26 mouse cellular contexts compared by ENCODE assay signal in genomic region chr10:75394796-75395195, GRCm38 (mm10). TPM values are rescaled to one million over a fixed set of nuclear protein-coding genes. Genes with fewer than 3 reads are reported as not detected.
DNase-seq lines count a peak whose midpoint lies in the region; ATAC-seq and TF ChIP-seq lines count a peak whose summit lies in the region.
"Had no signal": no experiment of that assay in that cellular context is flagged by ENCODE, and none has a peak within 500 bp of the region (broad histone marks: within the 10 kb centered on the region; RNA-seq: fewer than 3 reads in every experiment).

No protein-coding gene starts in this region.

- in situ Hi-C loops in CH12.LX (cut with MboI; ENCODE audit: low pct_ligation_motif_present, low pct_unique_long_range_greater_than_20kb, low sequenced_read_pairs): no loop called here

- no peaks in the 10 kb centered on the region for H3K79me2 ChIP-seq in heart, adult 2 months (replicated peaks; ENCODE audit: control insufficient read depth, insufficient read depth, low read length)
- H3K79me2 ChIP-seq in CH12.LX (replicated peaks; ENCODE audit: control insufficient read depth, extremely low read depth, insufficient read depth, poor library complexity, severe bottlenecking): no peaks in the 10 kb centered on the region

- H3K4me3 ChIP-seq in heart, adult 2 months: no peak overlapping the region
- no peak overlapping the region for H3K4me3 ChIP-seq in CH12.LX (replicated peaks in 1 of 3; ENCODE audit: low read depth in 2 of 3, low read length in 2 of 3, poor library complexity in 1 of 3)
- no peak overlapping the region for H3K4me3 ChIP-seq in kidney, embryonic 14.5 days (ENCODE audit: low read length)
- H3K4me3 ChIP-seq: forebrain, embryonic 10.5 days; forebrain, embryonic 13.5 days; heart, embryonic 12.5 days; heart, embryonic 15.5 days; hindbrain, embryonic 15.5 days had no signal

- no peak overlapping the region for H3K27ac ChIP-seq in heart, adult 2 months
- H3K27ac ChIP-seq in CH12.LX (ENCODE audit: insufficient read depth, low read depth): no peak overlapping the region
- H3K27ac ChIP-seq in kidney, embryonic 14.5 days (ENCODE audit: low read depth, low read length): no peak overlapping the region
- H3K27ac ChIP-seq: forebrain, embryonic 10.5 days; forebrain, embryonic 13.5 days; heart, embryonic 15.5 days; hindbrain, embryonic 15.5 days had no signal

- H3K27me3 ChIP-seq in heart, adult 2 months (ENCODE audit: control insufficient read depth, insufficient read depth, low read length): no peaks in the 10 kb centered on the region
- H3K27me3 ChIP-seq in CH12.LX (replicated peaks): no peaks in the 10 kb centered on the region
- H3K27me3 ChIP-seq in kidney, embryonic 14.5 days (ENCODE audit: control insufficient read depth, insufficient read depth, low read length): no peaks in the 10 kb centered on the region
- H3K27me3 ChIP-seq: forebrain, embryonic 13.5 days; heart, embryonic 12.5 days; heart, embryonic 15.5 days; hindbrain, embryonic 15.5 days had no signal

- H3K9me3 ChIP-seq in CH12.LX (replicated peaks; ENCODE audit: low read length): no peaks in the 10 kb centered on the region
- no peaks in the 10 kb centered on the region for H3K9me3 ChIP-seq in kidney, embryonic 14.5 days (ENCODE audit: control insufficient read depth, low read length)
- H3K9me3 ChIP-seq: forebrain, embryonic 10.5 days; forebrain, embryonic 13.5 days; G1E; heart, embryonic 12.5 days; heart, embryonic 15.5 days; hindbrain, embryonic 15.5 days had no signal

- intact Hi-C loops in heart, adult 2 months (cut with DNase I): loop anchor here (5.0 kb wide), 1 partner anchor 43 kb away; no protein-coding TSS in a partner anchor

- WGBS in heart, adult 2 months: 90% methylated on average over 8 of the region's 8 CpGs
- WGBS in kidney, embryonic 14.5 days: 86% methylated on average over 8 of the region's 8 CpGs

- no peak for TF ChIP-seq EP300 in heart, adult 2 months (IDR thresholded peaks at IDR 0.05; ENCODE audit: insufficient read depth, low read depth, low read length)
- TF ChIP-seq EP300 in CH12.LX (IDR thresholded peaks at IDR 0.05; ENCODE audit: low read length): no peak

- H3K9ac ChIP-seq in heart, adult 2 months (ENCODE audit: low read depth, low read length): no peak overlapping the region
- H3K9ac ChIP-seq in CH12.LX (ENCODE audit: insufficient read depth, low read depth): no peak overlapping the region
- H3K9ac ChIP-seq in kidney, embryonic 14.5 days (ENCODE audit: low read depth, low read length): no peak overlapping the region
- H3K9ac ChIP-seq: forebrain, embryonic 13.5 days; heart, embryonic 12.5 days; heart, embryonic 15.5 days; hindbrain, embryonic 15.5 days had no signal

- H3K36me3 ChIP-seq in heart, adult 2 months (ENCODE audit: control insufficient read depth, insufficient read depth, low read length): no peaks in the 10 kb centered on the region
- no peaks in the 10 kb centered on the region for H3K36me3 ChIP-seq in CH12.LX (replicated peaks in 1 of 2; ENCODE audit: control insufficient read depth in 1 of 2, insufficient read depth in 1 of 2, low read length in 1 of 2)
- H3K36me3 ChIP-seq in kidney, embryonic 14.5 days (ENCODE audit: control insufficient read depth, insufficient read depth, low read length): no peaks in the 10 kb centered on the region
- H3K36me3 ChIP-seq: forebrain, embryonic 10.5 days; G1E; heart, embryonic 12.5 days; heart, embryonic 15.5 days; hindbrain, embryonic 15.5 days had no signal

- no peak for TF ChIP-seq CTCF in heart, adult 2 months (IDR thresholded peaks at IDR 0.05)
- TF ChIP-seq CTCF in CH12.LX (conservative IDR thresholded peaks at IDR 0.05 in 1 of 2, IDR thresholded peaks at IDR 0.05 in 1 of 2; ENCODE audit: low read depth in 2 of 2, low read length in 2 of 2): no peak

- TF ChIP-seq POLR2A in heart, adult 2 months (IDR thresholded peaks at IDR 0.05; ENCODE audit: insufficient read depth, low read depth, low read length): no peak
- TF ChIP-seq POLR2A in CH12.LX (IDR thresholded peaks at IDR 0.05; ENCODE audit: low read depth, low read length): no peak

- TF ChIP-seq RAD21 in CH12.LX (IDR thresholded peaks at IDR 0.05; ENCODE audit: low read depth, low read length): no peak

- DNase-seq in heart, adult 11 months: peak; percentile 84
- no peak for DNase-seq in heart, adult 2 months
- DNase-seq in 416B (ENCODE audit: low read depth): peak; percentile 54
- peak; percentile 25 for DNase-seq in CH12.LX (ENCODE audit: extremely low read depth)
- no peak for DNase-seq in natural killer cell, adult 2 months (ENCODE audit: low spot score in 2 of 2)
- DNase-seq in cerebellum, adult 9-11 months: no peak
- DNase-seq: adrenal gland, adult 8-10 months; adrenal gland, postnatal 25 days; cerebellum, adult 11-12 months; cerebellum, adult 8-10 months; cerebellum, postnatal 14 days; gastrocnemius, postnatal 14 days; heart, postnatal 10 days; heart, postnatal 4 days had no signal

- H3K4me1 ChIP-seq in heart, adult 2 months (ENCODE audit: control insufficient read depth, insufficient read depth, low read length): peaks cover 2% of the 10 kb centered on the region
- H3K4me1 ChIP-seq in CH12.LX (ENCODE audit: control insufficient read depth in 1 of 2, insufficient read depth in 2 of 2): peaks cover 3 to 6% of the 10 kb centered on the region in 2 experiments; a peak in 3 of 4 replicates
- H3K4me1 ChIP-seq in kidney, embryonic 14.5 days (ENCODE audit: control insufficient read depth, insufficient read depth, low read length): no peaks in the 10 kb centered on the region
- H3K4me1 ChIP-seq: heart, embryonic 12.5 days; heart, embryonic 15.5 days had no signal

- dilution Hi-C loops in CH12.LX (cut with MboI; ENCODE audit: extremely low pct_ligation_motif_present, extremely low pct_unique_long_range_greater_than_20kb, low sequenced_read_pairs): no loop called here

- peak; percentile 58; the same call in 1 of the 2 replicates for ATAC-seq in granulocyte monocyte progenitor cell, adult 5-6 weeks (replicated peaks; ENCODE audit: poor library complexity, severe bottlenecking)
- ATAC-seq in kidney, embryonic 14.5 days (ENCODE audit: low FRiP score, low TSS enrichment): no peak
- ATAC-seq: activated CD4-positive, CD25-positive, alpha-beta regulatory T cell, adult 4 months; forebrain, embryonic 13.5 days; forebrain, embryonic 16.5 days; intestine, postnatal 0 days; Patski had no signal

- H3K4me2 ChIP-seq in CH12.LX (ENCODE audit: insufficient read depth, low read depth, poor library complexity, severe bottlenecking): no peak overlapping the region
- H3K4me2 ChIP-seq in kidney, embryonic 14.5 days (replicated peaks; ENCODE audit: low read depth, low read length): no peak overlapping the region
- H3K4me2 ChIP-seq: forebrain, embryonic 13.5 days; heart, embryonic 12.5 days; heart, embryonic 15.5 days; hindbrain, embryonic 15.5 days had no signal

TF ChIP-seq in CH12.LX, 34 proteins besides CTCF, POLR2A, EP300 and RAD21:
- TF ChIP-seq ZKSCAN1 (IDR thresholded peaks at IDR 0.05; ENCODE audit: borderline replicate concordance, low read depth, low read length) (no peak), HCFC1 (IDR thresholded peaks at IDR 0.05; ENCODE audit: low read depth, low read length) (no peak), POLR2AphosphoS2 (IDR thresholded peaks at IDR 0.05; ENCODE audit: low read depth, low read length) (no peak), GABPA (IDR thresholded peaks at IDR 0.05; ENCODE audit: insufficient replicate concordance, low read depth, low read length) (no peak), ELF1 (IDR thresholded peaks at IDR 0.05; ENCODE audit: low read depth, low read length) (no peak), JUND (conservative IDR thresholded peaks at IDR 0.05; ENCODE audit: low read depth, low read length) (no peak), ZNF384 (IDR thresholded peaks at IDR 0.05; ENCODE audit: low read depth, low read length) (no peak), ETS1 (conservative IDR thresholded peaks at IDR 0.05; ENCODE audit: low read depth, low read length) (no peak), USF2 (conservative IDR thresholded peaks at IDR 0.05; ENCODE audit: low read depth, low read length) (no peak), MXI1 (IDR thresholded peaks at IDR 0.05; ENCODE audit: low read depth, low read length) (no peak), MAFK (IDR thresholded peaks at IDR 0.05; ENCODE audit: insufficient replicate concordance, low read length) (no peak), SIN3A (IDR thresholded peaks at IDR 0.05; ENCODE audit: low read length) (no peak), ZMIZ1 (IDR thresholded peaks at IDR 0.05; ENCODE audit: low read depth, low read length) (no peak), UBTF (IDR thresholded peaks at IDR 0.05; ENCODE audit: low read depth, low read length) (no peak), ZC3H11A (IDR thresholded peaks at IDR 0.05; ENCODE audit: low read depth, low read length) (no peak), BHLHE40 (IDR thresholded peaks at IDR 0.05; ENCODE audit: low read depth, low read length) (no peak), JUN (IDR thresholded peaks at IDR 0.05; ENCODE audit: insufficient read depth, low read depth, low read length) (no peak), TBP (conservative IDR thresholded peaks at IDR 0.05; ENCODE audit: low read depth, low read length) (no peak)
TF ChIP-seq in CH12.LX: peak in this region for 0.

RNA-seq across cellular contexts. Expression of gene Upb1, which starts 6.1 kb away (rescaled TPM):
- under 1 TPM; 0.70 to 0.89 TPM for total RNA-seq in heart, adult 2 months (2021)
- 0.35 and 0.70 TPM in 2 replicates for polyA plus RNA-seq in heart, adult 2 months (2012; rRNA removed)
- 2.0 and 2.8 TPM in 2 replicates for total RNA-seq in CH12.LX (2012; rRNA removed)
- 1.3 and 1.9 TPM in 2 replicates for total RNA-seq in CH12.LX (2014; rRNA removed)
- 1.6 and 1.7 TPM in 2 replicates for polyA plus RNA-seq in CH12.LX (2012; ENCODE audit: insufficient read length, low read depth)
- not detected in 2 replicates for total RNA-seq in granulocyte monocyte progenitor cell, adult 5-6 weeks (2014; fragmentation: Nextera tagmentation)
- 0.31 TPM in 1 of 2 replicates, not detected in the other for total RNA-seq in granulocyte monocyte progenitor cell, adult 5-6 weeks (2017)
- polyA plus RNA-seq in kidney, embryonic 14.5 days (2014; fragmentation: Nextera tagmentation; extraction: Ambion mirVana): 0.93 and 1.3 TPM in 2 replicates
- polyA plus RNA-seq: forebrain, embryonic 13.5 days; G1E; Patski had no signal

Comparison
In these comparisons a context has a peak if more than half of its experiments do, and no peak if none do; other contexts are left out.
1. DNase-seq: peak in heart, adult 11 months (single experiment), 416B (single experiment) and CH12.LX (single experiment); none in heart, adult 2 months (0 of 2), natural killer cell, adult 2 months (0 of 2) and cerebellum, adult 9-11 months (single experiment).